Mouse (Mus musculus) brain, embryonic 14.5 days (tissue): ENCODE data around the gene Ell.

ENCODE experiments used
- CTCF ChIP-seq: fragments of 200-500 bp; IDR thresholded peaks from 2 replicates; pipeline ENCODE4 v1.5.1; 2012; ENCODE audit warnings: inconsistent platforms, mild to moderate bottlenecking, moderate library complexity, borderline replicate concordance; ENCODE audit not compliant: insufficient read depth, insufficient read length; ENCODE audit errors: extremely low read depth
- POLR2A ChIP-seq: fragments of 200-500 bp; IDR thresholded peaks from 2 replicates; pipeline ENCODE4 v1.6.1; 2012; ENCODE audit warnings: mild to moderate bottlenecking, inconsistent platforms, borderline replicate concordance; ENCODE audit not compliant: poor library complexity, insufficient read depth, insufficient read length, severe bottlenecking; ENCODE audit errors: extremely low read depth

DNA sequence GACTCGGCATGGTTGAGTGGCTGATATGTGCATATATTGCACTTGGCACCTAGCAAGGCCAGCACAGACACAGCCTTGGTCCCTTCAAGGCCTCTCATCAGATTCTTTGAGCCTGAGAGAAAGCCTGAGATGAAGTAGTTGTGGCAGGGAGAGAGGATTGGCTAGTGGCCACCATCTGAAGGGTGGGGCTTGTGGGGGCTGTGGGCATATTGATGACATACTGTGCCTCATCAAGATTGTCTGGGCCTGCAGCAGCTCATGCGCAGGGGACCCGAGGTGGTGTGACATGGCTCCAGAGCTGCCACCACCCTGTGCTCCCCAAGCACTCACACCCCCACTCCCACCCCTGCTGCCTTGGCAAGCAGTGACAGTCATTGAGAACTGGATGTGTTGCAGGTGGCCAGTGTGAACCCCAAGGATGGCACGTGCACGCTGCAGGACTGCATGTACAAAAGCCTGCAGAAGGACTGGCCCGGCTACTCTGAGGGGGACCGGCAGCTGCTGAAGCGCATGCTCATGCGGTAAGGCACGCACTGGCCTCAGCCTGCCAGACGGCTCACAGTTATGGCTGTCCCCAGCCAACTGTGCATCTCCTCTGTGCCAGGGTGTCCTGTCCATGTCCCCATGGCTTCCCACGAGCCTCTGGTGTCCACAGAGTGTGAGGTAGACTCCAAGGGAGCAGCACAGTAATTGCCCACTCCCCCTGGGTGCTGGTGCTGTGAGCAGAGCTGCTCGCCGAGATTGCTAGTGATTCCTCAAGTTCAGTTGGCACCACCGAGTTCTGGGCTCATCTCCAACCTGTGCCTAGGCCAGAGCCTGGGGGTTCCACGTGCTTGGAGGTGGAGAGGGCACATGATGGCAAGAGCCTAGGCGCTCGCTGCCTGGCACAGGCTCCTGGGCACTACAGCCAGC lies 44.5 kb downstream of the Ell start:
- TF ChIP-seq CTCF (no peak), POLR2A (no peak)
